Mouse (Mus musculus): ENCODE data around the gene 4930564D02Rik.

GRCm38 (mm10) chr3:105099526-105100269 is 33.1 kb downstream of the 4930564D02Rik start:
- TF ChIP-seq CTCF (IDR thresholded peaks at IDR 0.05; ENCODE audit: control insufficient read depth, insufficient read depth, insufficient read length) (no peak), CEBPB (IDR thresholded peaks at IDR 0.05; ENCODE audit: low read depth) (no peak), MYOD1 (IDR thresholded peaks at IDR 0.05; ENCODE audit: control insufficient read depth, insufficient read length, low read depth) (no peak), MAX (IDR thresholded peaks at IDR 0.05) (no peak)

All from C2C12 (cell line).